Mouse (Mus musculus): ENCODE measurements around the gene Gm11444. TPM values are rescaled to one million over a fixed set of nuclear protein-coding genes. Genes with fewer than 3 reads are reported as not detected.

Gene Gm11444
- total and polyA plus RNA-seq, 2 experiments from 2014 or later, result not detected

GRCm38 (mm10) chr11:85833081-85833521 lies 17.0 kb downstream of the Gm11444 start:
- Histone ChIP-seq H3K4me2 (ENCODE audit: low read depth, low read length, poor library complexity, severe bottlenecking) (peak overlapping the region; percentile 49), H3K27me3 (ENCODE audit: insufficient read depth, low read length) (peaks cover 83% of the 10 kb centered on the region), H3K27ac (ENCODE audit: low read depth, low read length) (no peak overlapping the region), H3K36me3 (ENCODE audit: insufficient read depth, low read length) (no peaks in the 10 kb centered on the region), H3K4me3 (ENCODE audit: low read depth, low read length) (peak overlapping the region; percentile 31), H3K9ac (replicated peaks; ENCODE audit: low read length, poor library complexity, severe bottlenecking) (no peak overlapping the region), H3K4me1 (ENCODE audit: insufficient read depth, low read length) (no peaks in the 10 kb centered on the region), H3K9me3 (ENCODE audit: low read length) (no peaks in the 10 kb centered on the region)
- no peak for DNase-seq (ENCODE audit: low spot score)
- TF ChIP-seq CTCF (IDR thresholded peaks at IDR 0.05), result no peak
- WGBS, result under 1% methylated on average over 39 of the region's 54 CpGs
- no peak for ATAC-seq (ENCODE audit: low FRiP score)

- no peak for DNase-seq (ENCODE audit: low spot score)
- Histone ChIP-seq H3K27ac (ENCODE audit: low read depth, low read length) (no peak within 1 kb of the TSS), H3K36me3 (ENCODE audit: insufficient read depth, low read length) (no peaks in the 10 kb centered on the region), H3K4me2 (ENCODE audit: low read depth, low read length, poor library complexity, severe bottlenecking) (peak within 1 kb of the TSS; percentile 49), H3K4me3 (ENCODE audit: low read depth, low read length) (peak within 1 kb of the TSS; percentile 31), H3K9me3 (ENCODE audit: low read length) (no peaks in the 10 kb centered on the region), H3K4me1 (ENCODE audit: insufficient read depth, low read length) (no peaks in the 10 kb centered on the region), H3K9ac (replicated peaks; ENCODE audit: low read length, poor library complexity, severe bottlenecking) (no peak within 1 kb of the TSS), H3K27me3 (ENCODE audit: insufficient read depth, low read length) (peaks cover 85% of the 10 kb centered on the region)
- WGBS, result under 1% methylated on average over 37 of the region's 52 CpGs
- TF ChIP-seq CTCF (IDR thresholded peaks at IDR 0.05), result no peak
- ATAC-seq (ENCODE audit: low FRiP score), result no peak
Measured at GRCm38 (mm10) chr11:85832231-85832924, 17.8 kb downstream of the Gm11444 start, which contains the start of gene Tbx2. Gene Tbx2 (plus strand): TSS chr11:85832551.

- Histone ChIP-seq H3K9ac (replicated peaks; ENCODE audit: low read length, poor library complexity, severe bottlenecking) (no peak overlapping the region), H3K27me3 (ENCODE audit: insufficient read depth, low read length) (peaks cover 85% of the 10 kb centered on the region), H3K36me3 (ENCODE audit: insufficient read depth, low read length) (no peaks in the 10 kb centered on the region), H3K4me3 (ENCODE audit: low read depth, low read length) (0 out of 2 replicates have a peak overlapping the region, but pooled peaks have one; percentile 8), H3K4me1 (ENCODE audit: insufficient read depth, low read length) (no peaks in the 10 kb centered on the region), H3K27ac (ENCODE audit: low read depth, low read length) (no peak overlapping the region), H3K4me2 (ENCODE audit: low read depth, low read length, poor library complexity, severe bottlenecking) (no peak overlapping the region), H3K9me3 (ENCODE audit: low read length) (no peaks in the 10 kb centered on the region)
- DNase-seq (ENCODE audit: low spot score) (no peak), ATAC-seq (ENCODE audit: low FRiP score) (no peak)
- WGBS, result under 1% methylated on average over 33 of the region's 33 CpGs
- TF ChIP-seq CTCF (IDR thresholded peaks at IDR 0.05), result no peak
Measured at GRCm38 (mm10) chr11:85831656-85832230, 18.4 kb downstream of the Gm11444 start.

GRCm38 (mm10) chr11:85830901-85831341 lies 19.2 kb downstream of the Gm11444 start:
- 3% methylated on average over 17 of the region's 17 CpGs for WGBS
- Histone ChIP-seq H3K4me2 (ENCODE audit: low read depth, low read length, poor library complexity, severe bottlenecking) (no peak overlapping the region), H3K36me3 (ENCODE audit: insufficient read depth, low read length) (no peaks in the 10 kb centered on the region), H3K9me3 (ENCODE audit: low read length) (no peaks in the 10 kb centered on the region), H3K4me3 (ENCODE audit: low read depth, low read length) (no peak overlapping the region), H3K9ac (replicated peaks; ENCODE audit: low read length, poor library complexity, severe bottlenecking) (no peak overlapping the region), H3K27me3 (ENCODE audit: insufficient read depth, low read length) (peaks cover 84% of the 10 kb centered on the region), H3K27ac (ENCODE audit: low read depth, low read length) (no peak overlapping the region), H3K4me1 (ENCODE audit: insufficient read depth, low read length) (no peaks in the 10 kb centered on the region)
- 0 out of 2 replicates have a peak, but pooled peaks have one; percentile 3 for TF ChIP-seq CTCF (IDR thresholded peaks at IDR 0.05)
- DNase-seq (ENCODE audit: low spot score) (no peak), ATAC-seq (ENCODE audit: low FRiP score) (no peak)

- H3K4me2 ChIP-seq (ENCODE audit: low read depth, low read length, poor library complexity, severe bottlenecking), result peak overlapping the region; percentile 30; the same call in 1 of the 2 replicates
- H3K4me1 ChIP-seq (ENCODE audit: insufficient read depth, low read length), result no peaks in the 10 kb centered on the region
- no peak for TF ChIP-seq CTCF (IDR thresholded peaks at IDR 0.05)
- 1% methylated on average over 59 of the region's 61 CpGs for WGBS
- H3K27me3 ChIP-seq (ENCODE audit: insufficient read depth, low read length), result peaks cover 84% of the 10 kb centered on the region
- H3K9me3 ChIP-seq (ENCODE audit: low read length), result no peaks in the 10 kb centered on the region
- H3K4me3 ChIP-seq (ENCODE audit: low read depth, low read length), result peak overlapping the region; percentile 17; the same call in 1 of the 2 replicates
- no peak for DNase-seq (ENCODE audit: low spot score)
- no peak overlapping the region for H3K9ac ChIP-seq (replicated peaks; ENCODE audit: low read length, poor library complexity, severe bottlenecking)
- ATAC-seq (ENCODE audit: low FRiP score), result no peak
- no peaks in the 10 kb centered on the region for H3K36me3 ChIP-seq (ENCODE audit: insufficient read depth, low read length)
- no peak overlapping the region for H3K27ac ChIP-seq (ENCODE audit: low read depth, low read length)
Measured at GRCm38 (mm10) chr11:85829520-85830440, 20.4 kb downstream of the Gm11444 start.

All from midbrain, postnatal 0 days (tissue).